Mouse (Mus musculus) liver, embryonic 14.5 days (tissue): Measurements from ENCODE around the gene Oas1g.
"Not testable (repeated sequence)": the region's sequence is repeated elsewhere in the genome, so short reads cannot be mapped to it uniquely, and the experiment has no call there.

Experiments
- CTCF ChIP-seq: IDR thresholded peaks from 2 replicates; pipeline ENCODE4 v1.5.1; 2016; ENCODE audit warnings: antibody characterized with exemption, low read depth, control low read depth
- EP300 ChIP-seq: IDR thresholded peaks from 2 replicates; pipeline ENCODE4 v1.6.1; 2016; ENCODE audit warnings: antibody characterized with exemption, low read depth

DNA sequence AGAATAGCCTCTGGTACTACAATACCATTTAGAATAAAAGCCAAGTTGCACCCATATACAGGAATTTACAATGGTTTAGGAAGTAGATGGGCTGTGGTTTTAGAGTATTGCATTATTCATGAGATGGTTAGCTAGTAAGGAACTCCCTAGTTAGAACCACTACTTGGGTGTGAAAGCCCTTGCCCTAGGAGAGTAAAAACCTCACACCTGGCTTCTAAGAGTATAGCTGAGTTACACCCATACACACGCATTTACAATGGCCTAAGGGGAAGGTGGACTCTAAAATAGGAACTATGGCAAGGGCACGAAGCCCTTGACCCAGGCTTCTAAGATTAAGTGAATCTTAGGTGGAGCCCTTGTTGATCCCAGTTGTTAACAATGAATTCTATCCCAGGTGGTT is 7.3 kb upstream of the Oas1g start:
- TF ChIP-seq EP300, CTCF: not testable (repeated sequence)
